Mouse (Mus musculus) MEL (cell line): ENCODE results near the gene Rpl9-ps6. TPM values are rescaled to one million over a fixed set of nuclear protein-coding genes. Genes with fewer than 3 reads are reported as not detected.

Experiments used
- DNase-seq: peaks from one replicate; pipeline ENCODE4 v3.0.0; 2011; ENCODE audit warnings: low read depth, low spot score
- H3K27ac ChIP-seq: 2 replicates; pipeline ENCODE4 v1.5.1; 2012; ENCODE audit warnings: low read depth, mild to moderate bottlenecking, control low read depth, low read length, moderate library complexity; ENCODE audit not compliant: control insufficient read depth
- H3K27me3 ChIP-seq, 2 experiments: fragments of 150-350 bp in 1 of 2; sonication (generic) in 1 of 2; 2 replicates each; pipeline ENCODE4 v1.6.1; 2012; ENCODE audit warnings: low read length in 2 of 2, mild to moderate bottlenecking in 2 of 2, improper control_type of control experiment in 1 of 2, moderate library complexity in 1 of 2; ENCODE audit not compliant: insufficient read depth in 2 of 2, control insufficient read depth in 1 of 2
- H3K36me3 ChIP-seq, 2 experiments: 2 replicates each; pipeline ENCODE4 v1.6.1; 2012 to 2014; ENCODE audit warnings: low read length in 2 of 2, improper control_type of control experiment in 1 of 2, inconsistent platforms in 1 of 2, mild to moderate bottlenecking in 1 of 2; ENCODE audit not compliant: insufficient read depth in 2 of 2, control insufficient read depth in 1 of 2
- H3K4me1 ChIP-seq, 2 experiments: fragments of 150-350 bp in 1 of 2; sonication (generic) in 1 of 2; 2 replicates each; pipeline ENCODE4 v1.6.1; 2012; ENCODE audit warnings: low read length in 2 of 2, improper control_type of control experiment in 1 of 2, mild to moderate bottlenecking in 1 of 2; ENCODE audit not compliant: insufficient read depth in 2 of 2, control insufficient read depth in 1 of 2
- H3K4me3 ChIP-seq, 2 experiments: fragments of 150-350 bp in 1 of 2; sonication (generic) in 1 of 2; 2 replicates each; pipeline ENCODE4 v1.5.1; 2012; ENCODE audit warnings: low read depth in 2 of 2, low read length in 2 of 2, mild to moderate bottlenecking in 2 of 2, moderate library complexity in 2 of 2, control low read depth in 1 of 2, improper control_type of control experiment in 1 of 2; ENCODE audit not compliant: control insufficient read depth in 1 of 2, insufficient read depth in 1 of 2
- H3K79me2 ChIP-seq: 2 replicates; pipeline ENCODE4 v1.6.1; 2012; ENCODE audit warnings: mild to moderate bottlenecking, low read length, moderate library complexity; ENCODE audit not compliant: control insufficient read depth, poor library complexity, insufficient read depth
- H3K9ac ChIP-seq: 2 replicates; pipeline ENCODE4 v1.6.1; 2012; ENCODE audit warnings: low read depth, mild to moderate bottlenecking, control low read depth, low read length, moderate library complexity; ENCODE audit not compliant: control insufficient read depth, poor library complexity, severe bottlenecking
- H3K9me3 ChIP-seq: fragments of 150-350 bp; sonication (generic); replicated peaks from 2 replicates; pipeline ENCODE4 v1.6.1; 2012; ENCODE audit warnings: mild to moderate bottlenecking, low read length, improper control_type of control experiment, moderate library complexity; ENCODE audit not compliant: insufficient read depth
- CTCF ChIP-seq, 3 experiments: IDR thresholded peaks in 2 of 3; conservative IDR thresholded peaks in 1 of 3; 2 replicates each; pipeline ENCODE4 v1.5.1; 2011 to 2012; ENCODE audit warnings: low read length in 3 of 3, low read depth in 2 of 3, mild to moderate bottlenecking in 2 of 3, improper control_type of control experiment in 1 of 3, inconsistent platforms in 1 of 3, mixed read lengths in 1 of 3, moderate library complexity in 1 of 3; ENCODE audit not compliant: control insufficient read depth in 1 of 3, insufficient read depth in 1 of 3, poor library complexity in 1 of 3, severe bottlenecking in 1 of 3
- E2F4 ChIP-seq: IDR thresholded peaks from 2 replicates; pipeline ENCODE4 v1.6.1; 2011; ENCODE audit warnings: low read depth, low read length, improper control_type of control experiment, borderline replicate concordance
- ELF1 ChIP-seq: IDR thresholded peaks from 2 replicates; pipeline ENCODE4 v1.6.1; 2014; ENCODE audit warnings: low read depth, mild to moderate bottlenecking, inconsistent platforms, low read length, improper control_type of control experiment, moderate library complexity
- EP300 ChIP-seq, 2 experiments: IDR thresholded peaks; 2 replicates each; pipeline ENCODE4 v1.6.1; 2011; ENCODE audit warnings: improper control_type of control experiment in 2 of 2, low read length in 2 of 2, low read depth in 1 of 2, mild to moderate bottlenecking in 1 of 2
- JUND ChIP-seq: IDR thresholded peaks from 2 replicates; pipeline ENCODE4 v1.6.1; 2011; ENCODE audit warnings: low read depth, mild to moderate bottlenecking, improper control_type of control experiment, low read length
- MAZ ChIP-seq: IDR thresholded peaks from 2 replicates; pipeline ENCODE4 v1.6.1; 2012; ENCODE audit warnings: low read depth, mild to moderate bottlenecking, inconsistent platforms, low read length, improper control_type of control experiment
- MEF2A ChIP-seq: IDR thresholded peaks from 2 replicates; pipeline ENCODE4 v1.6.1; 2014; ENCODE audit warnings: low read depth, mild to moderate bottlenecking, inconsistent platforms, low read length, improper control_type of control experiment; ENCODE audit not compliant: poor library complexity, insufficient replicate concordance, severe bottlenecking; ENCODE audit errors: extremely low read depth
- MXI1 ChIP-seq: IDR thresholded peaks from 2 replicates; pipeline ENCODE4 v1.6.1; 2011; ENCODE audit warnings: mild to moderate bottlenecking, low read depth, low read length, improper control_type of control experiment
- MYB ChIP-seq: IDR thresholded peaks from 2 replicates; pipeline ENCODE4 v1.6.1; 2011; ENCODE audit warnings: mild to moderate bottlenecking, low read depth, low read length, improper control_type of control experiment
- MYC ChIP-seq: IDR thresholded peaks from 2 replicates; pipeline ENCODE4 v1.6.1; 2011; ENCODE audit warnings: low read depth, mild to moderate bottlenecking, low read length, improper control_type of control experiment, moderate library complexity
- NELFE ChIP-seq: IDR thresholded peaks from 2 replicates; pipeline ENCODE4 v1.6.1; 2011; ENCODE audit warnings: low read depth, low read length, improper control_type of control experiment
- POLR2AphosphoS5 ChIP-seq: IDR thresholded peaks from 2 replicates; pipeline ENCODE4 v1.6.1; 2012; ENCODE audit warnings: low read depth, borderline replicate concordance, mild to moderate bottlenecking, inconsistent platforms, low read length, moderate library complexity, mixed read lengths
- RAD21 ChIP-seq: IDR thresholded peaks from 2 replicates; pipeline ENCODE4 v1.6.1; 2011; ENCODE audit warnings: mild to moderate bottlenecking, low read depth, low read length, improper control_type of control experiment
- SMC3 ChIP-seq: IDR thresholded peaks from 2 replicates; pipeline ENCODE4 v1.6.1; 2011; ENCODE audit warnings: low read depth, low read length, improper control_type of control experiment
- TBP ChIP-seq: IDR thresholded peaks from 2 replicates; pipeline ENCODE4 v1.8.0; 2011; ENCODE audit warnings: low read depth, low read length, improper control_type of control experiment
- USF2 ChIP-seq, 2 experiments: IDR thresholded peaks; 2 replicates each; pipeline ENCODE4 v1.6.1; 2011 to 2012; ENCODE audit warnings: improper control_type of control experiment in 2 of 2, low read length in 2 of 2, borderline replicate concordance in 1 of 2, inconsistent platforms in 1 of 2, low read depth in 1 of 2, mild to moderate bottlenecking in 1 of 2; ENCODE audit not compliant: insufficient read depth in 1 of 2
- ZC3H11A ChIP-seq: IDR thresholded peaks from 2 replicates; pipeline ENCODE4 v1.6.1; 2012; ENCODE audit warnings: low read depth, mild to moderate bottlenecking, inconsistent platforms, low read length, improper control_type of control experiment
- ZMIZ1 ChIP-seq: IDR thresholded peaks from 2 replicates; pipeline ENCODE4 v1.6.1; 2012; ENCODE audit warnings: low read depth, mild to moderate bottlenecking, inconsistent platforms, low read length, improper control_type of control experiment, moderate library complexity
- ZNF384 ChIP-seq: IDR thresholded peaks from 2 replicates; pipeline ENCODE4 v1.6.1; 2012; ENCODE audit warnings: low read depth, mild to moderate bottlenecking, inconsistent platforms, low read length, improper control_type of control experiment
- polyA plus RNA-seq, 2 experiments: library from polyadenylated mRNA; stranded (reverse) in 1 of 2; unstranded in 1 of 2; fragments of >175 nt in 1 of 2; fragments of >200 nt in 1 of 2; gene quantifications; 2 replicates each; pipeline versions ENCODE4 v1.2.1 to v1.2.4; 2012; ENCODE audit warnings: low replicate concordance in 2 of 2, low read depth in 1 of 2; ENCODE audit not compliant: insufficient read length in 2 of 2, insufficient read depth in 1 of 2, missing spikeins in 1 of 2
- total RNA-seq: library from RNA; depleted of rRNA; stranded (reverse); fragments of 300-350 nt; gene quantifications from 2 replicates; pipeline ENCODE4 v1.2.3, GENCODE M21; 2012

Rpl9-ps6 gene
- total and polyA plus RNA-seq, 3 experiments = 95.5 to 161 TPM; not detected in 1

- no peaks in the 10 kb centered on the region for H3K27me3 ChIP-seq
- no peaks in the 10 kb centered on the region for H3K9me3 ChIP-seq
- H3K79me2 ChIP-seq = peaks cover 84% of the 10 kb centered on the region
- TF ChIP-seq ZMIZ1 (0 out of 2 replicates have a peak, but pooled peaks have one; percentile 36), EP300 (IDR thresholded peaks at IDR 0.05; ENCODE audit: low read depth in 1 of 2, low read length in 2 of 2) (no peak)
- no peak overlapping the region for H3K9ac ChIP-seq
- H3K27ac ChIP-seq = no peak overlapping the region
- H3K4me1 ChIP-seq = peaks cover 11 to 12% of the 10 kb centered on the region in 2 experiments
- peaks cover 56 to 70% of the 10 kb centered on the region in 2 experiments for H3K36me3 ChIP-seq
- H3K4me3 ChIP-seq = no peak overlapping the region
- no peak for DNase-seq
These were observed 27.1 kb upstream of the Rpl9-ps6 start for GRCm38 (mm10) chr19:32493471-32493870.

GRCm38 (mm10) chr19:32492981-32493380, 26.6 kb upstream of the Rpl9-ps6 start:
- no peak overlapping the region for H3K4me3 ChIP-seq
- peaks cover 11% of the 10 kb centered on the region in 2 experiments for H3K4me1 ChIP-seq
- 0 out of 2 replicates have a peak overlapping the region, but pooled peaks have one; percentile 5 for H3K27ac ChIP-seq
- TF ChIP-seq POLR2AphosphoS5 (no peak), CTCF (IDR thresholded peaks at IDR 0.05 in 2 of 3, conservative IDR thresholded peaks at IDR 0.05 in 1 of 3; ENCODE audit: control insufficient read depth in 1 of 3, insufficient read depth in 1 of 3, low read depth in 2 of 3, low read length in 3 of 3, poor library complexity in 1 of 3, severe bottlenecking in 1 of 3) (no peak), E2F4 (no peak), ZC3H11A (no peak), TBP (no peak), USF2 (IDR thresholded peaks at IDR 0.05; ENCODE audit: borderline replicate concordance in 1 of 2, insufficient read depth in 1 of 2, low read depth in 1 of 2, low read length in 2 of 2) (no peak), MYB (no peak), MEF2A (no peak)
- H3K27me3 ChIP-seq = no peaks in the 10 kb centered on the region
- DNase-seq = no peak
- peaks cover 86% of the 10 kb centered on the region for H3K79me2 ChIP-seq
- H3K36me3 ChIP-seq = peaks cover 55 to 65% of the 10 kb centered on the region in 2 experiments
- no peaks in the 10 kb centered on the region for H3K9me3 ChIP-seq
- H3K9ac ChIP-seq = no peak overlapping the region

DNA sequence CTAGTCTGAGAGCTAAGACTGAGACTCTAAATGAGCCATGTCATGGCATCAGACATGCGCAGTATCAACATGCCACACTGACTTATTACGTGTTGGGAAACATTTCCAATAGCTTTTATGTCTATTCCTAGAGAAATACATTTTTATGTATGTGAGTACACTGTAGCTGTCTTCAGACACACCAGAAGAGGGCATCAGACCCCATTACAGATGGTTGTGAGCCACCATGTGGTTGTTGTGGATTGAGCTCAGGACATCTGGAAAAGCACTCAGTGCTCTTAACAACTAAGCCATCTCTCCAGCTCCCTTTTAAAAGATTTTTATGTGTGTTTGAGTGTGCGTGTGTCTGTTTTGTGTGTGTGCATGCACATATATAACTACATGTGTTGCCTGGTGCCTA, 26.0 kb upstream of the Rpl9-ps6 start:
- Histone ChIP-seq H3K4me1 (peaks cover 9 to 11% of the 10 kb centered on the region in 2 experiments), H3K9ac (peak overlapping the region; percentile 14; the same call in 1 of the 2 replicates), H3K36me3 (peaks cover 54 to 59% of the 10 kb centered on the region in 2 experiments), H3K79me2 (peaks cover 87% of the 10 kb centered on the region), H3K27ac (no peak overlapping the region; the same call in 1 of the 2 replicates), H3K9me3 (no peaks in the 10 kb centered on the region), H3K4me3 (no peak overlapping the region; a peak in 1 of 4 replicates), H3K27me3 (no peaks in the 10 kb centered on the region)
- peak; percentile 18 for DNase-seq
- TF ChIP-seq RAD21 (no peak), MYC (0 out of 2 replicates have a peak, but pooled peaks have one; percentile 37), ELF1 (no peak), MXI1 (no peak), CTCF (IDR thresholded peaks at IDR 0.05 in 2 of 3, conservative IDR thresholded peaks at IDR 0.05 in 1 of 3; ENCODE audit: control insufficient read depth in 1 of 3, insufficient read depth in 1 of 3, low read depth in 2 of 3, low read length in 3 of 3, poor library complexity in 1 of 3, severe bottlenecking in 1 of 3) (peak in 1 of 3 experiments; percentile 35; a peak in 2 of 6 replicates), NELFE (no peak), SMC3 (no peak), MEF2A (no peak), JUND (no peak), MAZ (no peak), ZNF384 (no peak)
